Mouse (Mus musculus) spleen, adult 12 weeks (tissue): ENCODE data around the gene Gm4869.
A peak's percentile ranks its signal among the peaks of the same experiment; 100 is the strongest.
"Not testable (repeated sequence)": the region's sequence is repeated elsewhere in the genome, so short reads cannot be mapped to it uniquely, and the experiment has no call there.

Experiments
- DNase-seq: peaks from one replicate; pipeline ENCODE4 v3.0.0; 2022; ENCODE audit warnings: low spot score

Gm4869 gene

GRCm38 (mm10) chr5:140445345-140445744 lies at the start of gene Gm4869:
Gene Gm4869 (plus strand): TSS chr5:140445645.
- no peak for DNase-seq

DNA sequence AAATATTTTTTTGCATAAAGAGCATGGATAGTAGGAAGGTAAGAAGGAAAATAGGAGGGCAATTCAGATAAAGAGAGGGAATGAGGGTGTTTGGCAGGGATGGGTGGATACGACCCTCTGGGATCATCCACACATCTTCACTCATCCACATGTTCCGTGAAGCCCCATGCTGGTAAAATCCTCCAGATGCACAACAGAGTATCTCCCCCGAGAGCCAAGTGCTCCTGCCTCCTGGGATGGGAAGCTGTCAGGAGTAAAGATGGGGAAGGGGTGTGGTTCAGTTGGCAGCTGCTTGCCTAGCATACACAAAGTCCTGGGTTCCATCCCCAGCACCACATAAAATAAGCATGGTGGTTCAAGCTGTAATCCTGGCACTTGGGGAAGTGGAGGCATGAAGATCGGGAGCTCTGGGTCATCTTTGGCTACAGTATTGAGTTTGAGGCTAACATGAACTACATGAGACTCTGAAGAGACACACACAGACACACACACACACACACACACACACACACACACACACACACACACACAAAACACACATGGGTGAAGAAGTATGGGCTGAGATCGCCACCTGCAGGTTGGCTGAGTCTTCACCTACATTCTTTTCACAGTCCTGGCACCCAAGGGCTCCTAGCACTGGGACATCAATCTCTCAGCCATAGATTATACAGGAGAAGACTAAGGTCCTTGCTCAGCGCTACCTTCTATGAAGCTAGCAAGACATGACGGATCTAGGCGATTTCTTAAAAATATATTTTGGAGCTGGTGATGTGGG lies 49.1 kb upstream of the Gm4869 start:
- no peak for DNase-seq

DNA sequence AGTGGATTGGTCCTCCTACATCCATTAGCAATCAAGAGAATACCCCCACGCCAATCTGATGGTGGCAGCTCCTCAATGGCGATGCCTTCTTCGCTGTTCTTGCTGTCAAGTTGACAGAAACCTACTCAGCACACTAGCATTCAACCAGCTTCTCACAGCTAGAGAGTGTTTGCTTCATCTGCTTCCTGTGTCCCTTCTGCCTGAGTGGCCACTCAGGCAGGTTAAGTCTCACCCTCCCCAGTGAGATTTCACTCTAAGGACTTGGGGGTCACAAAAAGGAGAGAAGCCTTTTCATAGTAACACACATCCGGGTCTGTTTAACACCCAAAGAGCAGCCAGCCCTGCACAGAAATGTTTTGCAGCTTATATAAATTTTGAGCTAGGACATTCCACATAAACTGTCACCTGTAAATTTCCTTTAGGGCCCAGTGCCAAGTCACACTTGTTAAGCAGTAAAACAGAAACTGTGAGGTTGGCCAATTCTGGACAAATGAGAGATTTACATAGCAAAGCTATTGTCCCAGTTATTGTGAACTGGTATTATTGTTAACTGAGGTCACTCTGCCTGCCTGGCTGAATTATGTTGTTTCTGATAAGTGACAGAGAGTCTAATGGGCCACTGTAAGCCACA lies 42.7 kb upstream of the Gm4869 start:
- no peak for DNase-seq

GRCm38 (mm10) chr5:140405126-140405525 lies 40.3 kb upstream of the Gm4869 start:
- no peak for DNase-seq

DNA sequence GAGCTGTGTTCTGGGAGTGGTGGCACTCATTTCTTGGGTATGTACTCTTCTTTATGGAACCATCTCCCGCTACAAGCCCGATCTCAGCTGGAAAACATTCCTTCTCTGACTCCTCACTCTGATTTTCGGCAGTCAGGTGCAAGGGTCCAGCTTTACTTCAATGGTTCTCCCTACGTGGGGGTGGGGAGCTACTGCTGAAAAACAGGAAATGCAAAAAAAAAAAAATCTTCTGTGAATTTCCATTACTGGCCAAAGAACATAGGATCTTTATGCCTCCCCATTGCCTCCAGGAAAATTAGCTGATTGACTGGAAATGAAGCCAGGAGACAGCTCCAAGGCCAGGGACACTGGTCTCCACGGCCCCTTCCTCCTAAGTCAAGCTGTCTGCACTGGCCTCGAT lies 38.8 kb upstream of the Gm4869 start:
- no peak for DNase-seq

GRCm38 (mm10) chr5:140408801-140409200 lies 36.6 kb upstream of the Gm4869 start:
- DNase-seq = no peak

GRCm38 (mm10) chr5:140411339-140411738 lies 34.1 kb upstream of the Gm4869 start:
- DNase-seq = peak; percentile 50

GRCm38 (mm10) chr5:140414647-140415046 lies 30.8 kb upstream of the Gm4869 start:
- no peak for DNase-seq

DNA sequence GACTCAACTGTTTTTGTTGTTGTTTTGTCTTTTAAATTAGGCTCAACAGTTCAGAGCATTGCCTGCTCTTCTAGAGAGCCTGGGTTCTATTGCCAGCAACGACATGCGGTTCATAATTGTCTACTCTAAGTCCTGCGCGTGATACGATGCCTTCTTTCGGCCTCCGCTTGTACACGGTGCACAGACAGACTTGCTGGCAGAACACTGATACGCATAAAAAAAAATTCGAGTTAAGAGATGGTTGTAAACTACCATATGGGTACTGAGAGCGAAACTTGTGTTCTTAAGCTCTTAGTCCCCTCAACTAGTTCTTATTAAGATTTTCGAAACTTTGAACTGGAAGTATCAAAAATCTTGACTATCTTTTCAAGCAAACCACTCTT lies 27.3 kb upstream of the Gm4869 start:
- DNase-seq = no peak

- peak; percentile 88 for DNase-seq
Observed at GRCm38 (mm10) chr5:140418489-140419441, 26.7 kb upstream of the Gm4869 start, which contains the start of gene Eif3b. Gene Eif3b (plus strand): TSS chr5:140419328.

GRCm38 (mm10) chr5:140419442-140420080 lies 25.9 kb upstream of the Gm4869 start:
- DNase-seq = no peak

DNA sequence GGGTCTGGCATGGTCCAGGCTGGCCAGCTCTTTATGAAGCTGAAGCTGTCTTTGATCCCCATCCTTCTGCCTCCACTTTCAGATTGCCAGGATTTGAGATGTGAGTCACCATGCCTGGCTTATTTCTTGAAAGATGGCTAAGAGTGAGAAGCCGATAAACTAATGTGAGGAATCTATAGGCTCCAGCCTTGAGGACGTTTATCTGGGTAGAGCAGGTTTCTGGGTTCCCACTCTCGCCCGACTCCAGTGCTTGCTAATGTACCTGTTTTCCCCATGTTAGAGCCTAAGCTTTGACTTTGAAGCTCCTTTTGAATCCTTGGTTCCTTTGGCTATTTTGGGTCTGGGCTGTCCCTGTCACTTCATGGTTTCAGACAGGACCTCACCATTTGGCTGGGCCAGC lies 24.8 kb upstream of the Gm4869 start:
- DNase-seq = peak; percentile 13

- DNase-seq = no peak
Observed at GRCm38 (mm10) chr5:140425016-140425783, 20.2 kb upstream of the Gm4869 start.

DNA sequence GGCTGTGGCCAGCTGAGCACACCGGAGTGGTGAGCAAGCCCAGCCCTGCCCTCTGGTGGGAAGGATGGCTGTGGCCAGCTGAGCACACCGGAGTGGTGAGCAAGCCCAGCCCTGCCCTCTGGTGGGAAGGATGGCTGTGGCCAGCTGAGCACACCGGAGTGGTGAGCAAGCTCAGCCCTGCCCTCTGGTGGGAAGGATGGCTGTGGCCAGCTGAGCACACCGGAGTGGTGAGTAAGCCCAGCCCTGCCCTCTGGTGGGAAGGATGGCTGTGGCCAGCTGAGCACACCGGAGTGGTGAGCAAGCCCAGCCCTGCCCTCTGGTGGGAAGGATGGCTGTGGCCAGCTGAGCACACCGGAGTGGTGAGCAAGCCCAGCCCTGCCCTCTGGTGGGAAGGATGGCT lies 6.3 kb upstream of the Gm4869 start:
- not testable (repeated sequence) for DNase-seq

GRCm38 (mm10) chr5:140441406-140441805 lies 4.0 kb upstream of the Gm4869 start:
- DNase-seq = no peak

GRCm38 (mm10) chr5:140444012-140444411 lies 1.4 kb upstream of the Gm4869 start:
- DNase-seq = no peak

DNA sequence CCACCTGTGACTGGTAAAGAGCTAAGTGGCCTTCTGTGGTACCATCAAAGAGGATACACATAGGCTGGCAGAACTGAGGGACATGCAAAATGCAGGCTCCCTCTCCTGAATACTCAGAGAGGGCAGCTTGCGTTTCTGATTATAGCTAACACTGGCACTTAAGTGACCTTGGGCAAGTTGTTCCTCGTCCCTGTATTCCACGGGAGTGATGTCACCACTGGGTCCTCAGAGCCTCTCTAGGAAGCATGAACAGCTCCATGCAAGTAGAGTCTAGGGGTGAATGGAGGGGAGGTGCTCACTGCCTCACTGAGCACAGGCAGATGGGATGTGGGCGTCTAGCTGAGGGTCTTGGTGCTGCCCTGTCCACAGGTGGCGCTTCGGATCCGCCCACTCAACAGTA lies 609 bp downstream of the Gm4869 start:
- DNase-seq = no peak

GRCm38 (mm10) chr5:140454488-140454887 lies 9.0 kb downstream of the Gm4869 start:
- no peak for DNase-seq

- no peak for DNase-seq
Observed at GRCm38 (mm10) chr5:140455466-140455865, 10.0 kb downstream of the Gm4869 start.

- DNase-seq = no peak
Observed at GRCm38 (mm10) chr5:140461476-140461875, 16.0 kb downstream of the Gm4869 start.

DNA sequence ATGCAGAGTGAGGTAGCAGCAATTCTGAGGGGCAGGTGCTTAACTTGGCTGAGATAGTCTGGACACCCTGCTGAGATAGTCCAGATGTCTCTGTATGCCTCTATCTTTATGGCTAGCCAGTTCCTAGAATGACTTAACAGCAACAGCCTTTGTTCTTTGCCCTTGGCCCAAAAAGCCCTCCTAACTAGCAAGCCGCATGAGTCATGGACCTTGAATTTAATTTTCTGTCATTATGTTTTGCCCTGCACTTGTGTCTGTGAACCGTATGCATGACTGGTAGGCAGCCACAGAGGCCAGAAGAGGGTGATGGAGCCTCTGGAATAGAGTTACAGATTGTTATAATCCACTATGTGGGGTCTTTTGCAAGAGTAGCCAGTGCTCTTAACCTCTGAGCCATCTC lies 17.7 kb downstream of the Gm4869 start:
- not testable (repeated sequence) for DNase-seq
